Mouse (Mus musculus): ENCODE results near the gene Ube2l6. TPM values are rescaled to one million over a fixed set of nuclear protein-coding genes. Genes with fewer than 3 reads are reported as not detected.

Ube2l6 gene
- polyA plus RNA-seq, 1 experiment from 2014 or later, result 39.1 TPM

GRCm38 (mm10) chr2:84837817-84838592, 39.4 kb downstream of the Ube2l6 start:
- peak; percentile 63 for DNase-seq (ENCODE audit: low spot score)

GRCm38 (mm10) chr2:84838593-84838949, 39.9 kb downstream of the Ube2l6 start, which contains the start of gene Slc43a1:
Slc43a1 (plus strand) TSS chr2:84838850.
- no peak for DNase-seq (ENCODE audit: low spot score)

GRCm38 (mm10) chr2:84838993-84839980, 40.7 kb downstream of the Ube2l6 start:
- peak; percentile 29 for DNase-seq (ENCODE audit: low spot score)

- peak; percentile 71 for DNase-seq (ENCODE audit: low spot score)
Measured at GRCm38 (mm10) chr2:84840016-84840747, 41.6 kb downstream of the Ube2l6 start.

GRCm38 (mm10) chr2:84840748-84841563, 42.3 kb downstream of the Ube2l6 start:
- no peak for DNase-seq (ENCODE audit: low spot score)

GRCm38 (mm10) chr2:84841905-84842304, 43.3 kb downstream of the Ube2l6 start:
- peak; percentile 21 for DNase-seq (ENCODE audit: low spot score)

- peak; percentile 66 for DNase-seq (ENCODE audit: low spot score)
Measured at GRCm38 (mm10) chr2:84843654-84844053, 45.0 kb downstream of the Ube2l6 start.

GRCm38 (mm10) chr2:84845226-84845625, 46.6 kb downstream of the Ube2l6 start:
- no peak for DNase-seq (ENCODE audit: low spot score)

- DNase-seq (ENCODE audit: low spot score), result no peak
Measured at GRCm38 (mm10) chr2:84850407-84851129, 51.9 kb downstream of the Ube2l6 start.

- no peak for DNase-seq (ENCODE audit: low spot score)
Measured at GRCm38 (mm10) chr2:84851130-84852040, 52.8 kb downstream of the Ube2l6 start.

- peak; percentile 52 for DNase-seq (ENCODE audit: low spot score)
Measured at GRCm38 (mm10) chr2:84855732-84856131, 57.1 kb downstream of the Ube2l6 start.

GRCm38 (mm10) chr2:84858551-84858950, 59.9 kb downstream of the Ube2l6 start:
- DNase-seq (ENCODE audit: low spot score), result no peak

Other genes starting within 250 kb of the Ube2l6 start
- gene Ctnnd1, start 148.1 kb upstream of the Ube2l6 start, polyA plus RNA-seq (2015; fragmentation: Nextera tagmentation; extraction: Ambion mirVana), result 6.9 and 7.0 TPM in 2 replicates
- gene Btbd18, start 139.7 kb upstream of the Ube2l6 start, polyA plus RNA-seq (2015; fragmentation: Nextera tagmentation; extraction: Ambion mirVana), result 0.06 and 0.31 TPM in 2 replicates
- 294 and 310 TPM in 2 replicates for gene Selenoh, start 128.1 kb upstream of the Ube2l6 start, polyA plus RNA-seq (2015; fragmentation: Nextera tagmentation; extraction: Ambion mirVana)
- gene Gm28635, start 120.8 kb upstream of the Ube2l6 start, polyA plus RNA-seq (2015; fragmentation: Nextera tagmentation; extraction: Ambion mirVana), result not detected in 2 replicates
- gene Med19, start 120.4 kb upstream of the Ube2l6 start, polyA plus RNA-seq (2015; fragmentation: Nextera tagmentation; extraction: Ambion mirVana), result 32.5 and 33.3 TPM in 2 replicates
- gene Tmx2, start 119.7 kb upstream of the Ube2l6 start, polyA plus RNA-seq (2015; fragmentation: Nextera tagmentation; extraction: Ambion mirVana), result 74.9 and 77.2 TPM in 2 replicates
- gene Zdhhc5, start 83.6 kb upstream of the Ube2l6 start, polyA plus RNA-seq (2015; fragmentation: Nextera tagmentation; extraction: Ambion mirVana), result 17.7 and 20.3 TPM in 2 replicates
- 55.3 and 62.1 TPM in 2 replicates for gene Clp1, start 71.5 kb upstream of the Ube2l6 start, polyA plus RNA-seq (2015; fragmentation: Nextera tagmentation; extraction: Ambion mirVana)
- 0.21 and 0.27 TPM in 2 replicates for gene Ypel4, start 64.8 kb upstream of the Ube2l6 start, polyA plus RNA-seq (2015; fragmentation: Nextera tagmentation; extraction: Ambion mirVana)
- 0.33 and 0.54 TPM in 2 replicates for gene Gm19426, start 55.2 kb upstream of the Ube2l6 start, polyA plus RNA-seq (2015; fragmentation: Nextera tagmentation; extraction: Ambion mirVana)
- gene Serping1, start 23.4 kb upstream of the Ube2l6 start, polyA plus RNA-seq (2015; fragmentation: Nextera tagmentation; extraction: Ambion mirVana), result 13.8 and 16.1 TPM in 2 replicates
- 0.38 and 0.44 TPM in 2 replicates for gene Smtnl1, start 23.8 kb downstream of the Ube2l6 start, polyA plus RNA-seq (2015; fragmentation: Nextera tagmentation; extraction: Ambion mirVana)
- gene Timm10, start 28.2 kb downstream of the Ube2l6 start, polyA plus RNA-seq (2015; fragmentation: Nextera tagmentation; extraction: Ambion mirVana), result 35.6 and 38.9 TPM in 2 replicates
- 19.7 and 22.7 TPM in 2 replicates for gene Slc43a1, start 40.0 kb downstream of the Ube2l6 start, polyA plus RNA-seq (2015; fragmentation: Nextera tagmentation; extraction: Ambion mirVana)
- 0.10 and 0.22 TPM in 2 replicates for gene Rtn4rl2, start 87.9 kb downstream of the Ube2l6 start, polyA plus RNA-seq (2015; fragmentation: Nextera tagmentation; extraction: Ambion mirVana)
- 29.1 and 30.0 TPM in 2 replicates for gene Slc43a3, start 137.8 kb downstream of the Ube2l6 start, polyA plus RNA-seq (2015; fragmentation: Nextera tagmentation; extraction: Ambion mirVana)
- gene Prg2, start 181.6 kb downstream of the Ube2l6 start, polyA plus RNA-seq (2015; fragmentation: Nextera tagmentation; extraction: Ambion mirVana), result 3.0 and 4.2 TPM in 2 replicates
- gene Prg3, start 189.4 kb downstream of the Ube2l6 start, polyA plus RNA-seq (2015; fragmentation: Nextera tagmentation; extraction: Ambion mirVana), result 0.78 and 1.4 TPM in 2 replicates
- 221 and 245 TPM in 2 replicates for gene Ssrp1, start 238.4 kb downstream of the Ube2l6 start, polyA plus RNA-seq (2015; fragmentation: Nextera tagmentation; extraction: Ambion mirVana)
- gene P2rx3, start 238.6 kb downstream of the Ube2l6 start, polyA plus RNA-seq (2015; fragmentation: Nextera tagmentation; extraction: Ambion mirVana), result 0.30 and 0.31 TPM in 2 replicates
- 8.1 and 8.5 TPM in 2 replicates for gene Tnks1bp1, start 249.2 kb downstream of the Ube2l6 start, polyA plus RNA-seq (2015; fragmentation: Nextera tagmentation; extraction: Ambion mirVana)